Mouse (Mus musculus): Measurements from ENCODE around the gene Lrrc8d.
A peak's percentile ranks its signal among the peaks of the same experiment; 100 is the strongest.
"Not testable (repeated sequence)": the region's sequence is repeated elsewhere in the genome, so short reads cannot be mapped to it uniquely, and the experiment has no call there.

Lrrc8d gene

DNA sequence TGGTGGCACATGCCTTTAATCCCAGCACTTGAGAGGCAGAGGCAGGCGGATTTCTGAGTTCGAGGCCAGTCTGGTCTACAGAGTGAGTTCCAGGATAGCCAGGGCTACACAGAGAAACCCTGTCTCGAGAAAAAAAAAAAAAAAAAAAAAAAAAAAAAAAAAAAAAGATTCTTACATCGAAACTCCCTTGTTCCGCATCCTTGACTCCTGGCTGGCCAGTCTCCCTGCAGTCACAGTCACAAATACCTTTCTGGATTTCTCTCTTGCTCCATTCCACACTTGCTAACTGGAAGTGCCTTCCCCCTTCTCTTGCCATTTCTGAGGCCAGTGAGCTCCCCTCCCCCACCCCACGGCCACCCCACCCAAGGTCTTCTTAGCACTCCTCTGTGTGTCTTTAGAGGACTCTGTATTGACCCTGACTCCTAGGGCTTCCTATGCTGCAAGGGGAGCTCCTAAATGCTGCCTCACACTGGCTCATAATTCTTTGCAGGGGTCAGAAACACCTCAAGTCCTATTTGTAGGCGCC, 13.9 kb upstream of the Lrrc8d start:
- DNase-seq, result not testable (repeated sequence)

DNA sequence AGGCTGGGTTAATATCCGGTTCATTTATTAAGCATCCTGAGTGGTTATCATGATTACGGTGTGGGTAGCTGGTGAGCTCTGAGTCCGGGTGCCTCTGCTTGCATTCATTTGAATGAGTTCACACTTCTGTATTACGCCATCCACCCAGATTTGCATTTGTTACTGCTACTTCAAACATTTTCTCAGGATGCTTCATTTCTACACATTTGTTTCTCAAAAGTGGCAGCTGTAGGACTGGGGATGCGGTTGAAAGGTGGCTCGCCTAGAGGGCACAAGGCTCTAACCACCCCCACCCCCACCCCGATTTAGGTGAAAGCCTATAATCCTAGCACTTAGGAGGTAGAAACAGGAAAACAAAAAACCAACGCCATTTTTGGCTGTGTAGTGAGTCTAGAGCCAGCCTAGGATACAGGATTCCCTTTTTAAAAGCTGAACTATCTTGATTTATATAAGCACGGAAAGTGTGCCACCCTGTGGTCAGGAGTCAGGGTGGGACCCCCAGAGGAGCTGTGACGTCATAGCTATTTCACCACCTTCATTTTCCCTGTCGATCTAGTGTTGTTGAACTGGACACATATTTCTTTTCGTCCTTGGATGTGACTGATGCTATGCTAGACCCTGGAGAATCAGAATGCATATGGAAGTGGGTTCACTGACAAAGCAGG, 13.3 kb upstream of the Lrrc8d start:
- no peak for DNase-seq

- no peak for DNase-seq
Observed at GRCm38 (mm10) chr5:105690502-105691454, 9.0 kb upstream of the Lrrc8d start.

- DNase-seq, result no peak
Observed at GRCm38 (mm10) chr5:105691645-105692044, 8.1 kb upstream of the Lrrc8d start.

GRCm38 (mm10) chr5:105694339-105694930, 5.3 kb upstream of the Lrrc8d start:
- no peak for DNase-seq

DNA sequence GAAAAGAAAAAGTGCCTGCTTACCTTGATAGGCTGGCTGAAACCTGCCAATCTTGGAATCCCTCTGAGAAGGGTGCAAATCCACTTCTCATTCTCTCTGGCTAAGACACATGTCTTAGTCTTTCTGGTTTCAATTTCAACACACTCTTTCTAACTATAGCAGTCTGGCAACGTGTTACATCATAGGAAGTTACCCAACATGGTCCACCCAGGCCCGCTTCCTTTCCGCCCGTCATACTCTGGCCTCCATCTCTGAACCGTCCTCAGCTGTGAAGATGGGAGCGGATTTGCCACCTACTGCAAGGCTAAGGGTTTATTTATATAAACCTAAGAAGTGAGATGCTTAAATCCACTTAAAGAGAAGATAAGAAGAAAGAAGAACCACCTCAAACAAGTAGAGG, 3.7 kb upstream of the Lrrc8d start:
- no peak for DNase-seq

DNA sequence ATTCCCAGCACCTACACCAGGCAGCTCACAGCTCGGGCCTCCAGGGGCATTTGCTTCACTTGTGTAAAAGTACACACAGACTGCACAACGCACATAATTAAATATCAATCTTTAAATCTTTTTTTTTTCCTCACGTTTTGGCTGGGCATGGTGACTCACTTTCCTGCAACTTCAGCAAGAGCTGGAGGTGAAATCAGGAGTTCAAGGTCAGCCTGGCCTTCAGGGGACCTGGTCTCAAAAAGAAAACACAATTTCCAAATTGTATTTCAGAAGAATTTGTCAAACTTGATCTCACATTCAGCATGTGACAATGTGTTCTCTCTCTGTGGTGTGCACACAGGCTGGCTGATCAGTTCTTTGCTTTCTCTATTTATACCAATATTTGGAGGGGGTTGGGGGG, 1.9 kb upstream of the Lrrc8d start:
- DNase-seq, result no peak

GRCm38 (mm10) chr5:105698694-105699093, 1.1 kb upstream of the Lrrc8d start:
- no peak for DNase-seq

- peak; percentile 72 for DNase-seq
Observed at GRCm38 (mm10) chr5:105700070-105700851, 492 bp downstream of the Lrrc8d start.

GRCm38 (mm10) chr5:105701326-105701725, 1.6 kb downstream of the Lrrc8d start:
- DNase-seq, result no peak

GRCm38 (mm10) chr5:105701844-105702243, 2.1 kb downstream of the Lrrc8d start:
- no peak for DNase-seq

- no peak for DNase-seq
Observed at GRCm38 (mm10) chr5:105702580-105703285, 3.0 kb downstream of the Lrrc8d start.

- DNase-seq, result no peak
Observed at GRCm38 (mm10) chr5:105703286-105703655, 3.5 kb downstream of the Lrrc8d start.

DNA sequence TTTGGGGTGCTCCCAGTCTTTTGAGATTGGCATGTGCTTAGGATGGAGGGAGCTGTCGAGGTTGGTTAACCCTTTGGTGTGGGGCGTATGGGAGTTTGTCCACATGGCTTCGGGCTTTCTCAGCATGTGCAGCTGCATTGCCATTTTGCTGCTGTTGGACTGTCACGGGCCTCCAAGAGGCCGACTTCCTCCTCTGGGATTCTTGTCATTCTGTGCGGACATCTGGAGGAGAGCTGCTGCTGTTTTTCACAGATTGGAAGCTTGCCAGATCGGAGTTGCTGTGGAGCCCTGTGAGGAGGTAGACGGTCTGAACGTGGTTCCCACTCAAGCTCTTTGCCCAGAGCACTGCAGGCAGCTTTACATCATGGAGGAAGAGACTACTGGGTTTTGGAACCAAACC, 4.8 kb downstream of the Lrrc8d start:
- no peak for DNase-seq

DNA sequence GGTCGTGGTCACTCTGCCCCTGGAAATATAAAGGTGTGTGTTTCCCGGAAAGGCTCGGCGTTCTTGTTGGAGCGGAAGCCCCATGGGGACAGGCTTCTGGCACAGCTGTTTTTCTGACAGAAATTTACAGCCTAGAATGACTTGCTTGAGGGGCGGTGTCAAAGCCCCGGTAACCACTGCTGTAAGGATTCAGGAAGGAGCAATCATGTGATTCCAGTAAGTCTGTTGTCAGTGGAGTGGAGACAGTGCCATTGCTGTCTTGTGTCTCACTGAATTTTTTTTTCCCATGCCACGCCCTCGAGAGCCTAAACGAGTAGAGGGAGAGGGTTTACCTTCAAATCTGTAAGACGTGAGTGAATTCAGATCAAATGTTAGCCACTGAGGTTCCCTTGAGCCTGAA, 6.9 kb downstream of the Lrrc8d start:
- no peak for DNase-seq

DNA sequence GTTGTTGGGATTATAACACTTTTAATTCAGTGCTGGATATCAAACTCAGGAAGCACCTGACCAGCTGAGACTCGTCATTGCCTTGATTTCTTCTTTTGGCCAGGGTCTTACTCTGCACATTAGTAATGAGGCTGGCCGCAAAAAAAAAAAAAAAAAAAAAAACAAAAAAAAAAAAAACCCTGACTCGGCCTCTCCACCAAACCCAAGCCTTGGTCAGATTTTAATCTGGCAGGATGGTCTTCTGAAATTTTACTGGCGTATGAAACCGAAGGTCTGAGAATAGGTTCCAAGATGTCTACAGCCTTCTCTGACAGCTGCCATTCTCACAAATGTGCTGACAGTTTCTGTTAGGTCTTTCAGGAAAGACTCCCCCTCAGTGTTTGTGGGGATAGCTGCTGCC, 8.5 kb downstream of the Lrrc8d start:
- no peak for DNase-seq

DNA sequence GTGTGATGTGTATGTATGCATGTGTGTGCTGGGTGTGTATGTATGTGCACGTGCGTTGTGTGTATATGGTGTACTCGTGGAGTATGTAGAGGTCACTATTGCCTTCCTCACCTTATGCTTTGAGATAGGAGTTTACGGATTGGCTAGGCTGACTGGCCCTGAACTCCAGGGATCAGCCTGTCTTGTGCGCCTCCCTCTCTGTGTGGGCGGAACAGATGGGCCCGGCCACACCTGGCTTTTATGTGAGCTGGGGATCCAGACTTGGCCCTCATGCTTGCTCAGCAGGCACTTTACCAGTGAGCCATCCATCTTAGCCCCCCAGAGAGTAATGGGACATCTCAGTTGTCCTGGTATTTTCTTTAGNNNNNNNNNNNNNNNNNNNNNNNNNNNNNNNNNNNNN, 10.7 kb downstream of the Lrrc8d start:
- no peak for DNase-seq

DNA sequence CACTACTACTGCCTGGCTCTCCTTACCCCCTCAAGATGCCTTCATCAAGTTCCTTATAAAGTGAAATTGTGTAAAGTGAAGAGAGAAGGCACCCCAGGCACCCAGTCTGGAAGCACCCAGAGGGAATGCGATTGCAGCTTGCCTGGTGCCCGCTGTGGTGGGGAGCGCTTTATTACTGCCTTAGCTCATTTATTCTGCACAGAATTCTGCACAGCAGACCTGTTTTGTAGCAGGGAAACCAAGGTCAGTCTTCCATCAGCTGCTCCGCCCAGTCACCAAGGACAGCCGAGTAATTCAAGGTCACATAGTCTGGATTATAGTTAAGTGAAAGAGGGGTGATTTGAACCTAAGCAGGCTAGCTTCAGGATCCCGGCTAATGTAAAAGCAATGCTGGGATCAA, 14.7 kb downstream of the Lrrc8d start:
- DNase-seq, result no peak

- DNase-seq, result no peak
Observed at GRCm38 (mm10) chr5:105715095-105715494, 15.3 kb downstream of the Lrrc8d start.

GRCm38 (mm10) chr5:105715531-105716124, 15.9 kb downstream of the Lrrc8d start:
- DNase-seq, result peak; percentile 33

- DNase-seq, result no peak
Observed at GRCm38 (mm10) chr5:105717294-105717693, 17.5 kb downstream of the Lrrc8d start.
